Mouse (Mus musculus): ENCODE results near the gene Adamts17.

DNA sequence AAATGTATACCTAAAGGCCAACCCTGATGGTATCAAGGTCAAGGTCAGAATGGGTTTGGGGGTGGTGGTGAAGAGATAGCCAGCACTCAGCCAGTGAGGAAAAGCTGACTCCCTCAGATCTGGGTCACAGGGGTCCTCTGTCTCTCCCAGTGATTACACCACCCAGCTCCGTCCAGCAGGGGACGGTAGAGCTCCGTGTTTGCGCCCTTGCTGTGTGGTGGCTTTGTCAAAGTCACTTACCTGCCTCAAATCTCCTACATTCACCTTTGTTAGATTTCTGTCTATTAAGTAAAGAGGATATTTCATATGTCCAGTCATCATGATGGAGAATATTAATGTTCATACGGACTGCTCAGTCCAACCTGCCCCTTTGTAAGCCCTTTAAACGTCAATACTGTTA, 19.5 kb upstream of the Adamts17 start:
- TF ChIP-seq CTCF (IDR thresholded peaks at IDR 0.05; ENCODE audit: control insufficient read depth, insufficient read depth, insufficient replicate concordance, low read depth, low read length) (peak; percentile 75; the same call in 1 of the 2 replicates), POLR2A (IDR thresholded peaks at IDR 0.05; ENCODE audit: control insufficient read depth, low read depth, low read length) (no peak)
